ENCODE assay signal across 9 mouse cellular contexts in genomic region chr5:125150951-125151564, GRCm38 (mm10). TPM values are rescaled to one million over a fixed set of nuclear protein-coding genes. Genes with fewer than 3 reads are reported as not detected.
DNase-seq lines count a peak whose midpoint lies in the region; ATAC-seq lines count a peak whose summit lies in the region.
"Had no signal": no experiment of that assay in that cellular context is flagged by ENCODE, and none has a peak within 500 bp of the region (broad histone marks: within the 10 kb centered on the region; RNA-seq: fewer than 3 reads in every experiment).

No protein-coding gene starts in this region.

- H3K4me1 ChIP-seq in embryonic facial prominence, embryonic 10.5 days, result peaks cover 87% of the 10 kb centered on the region
- peaks cover 93% of the 10 kb centered on the region for H3K4me1 ChIP-seq in hindbrain, embryonic 15.5 days (replicated peaks)
- peaks cover 86% of the 10 kb centered on the region for H3K4me1 ChIP-seq in midbrain, embryonic 10.5 days

- 17% methylated on average over 10 of the region's 10 CpGs for WGBS in embryonic facial prominence, embryonic 10.5 days
- WGBS in hindbrain, embryonic 15.5 days, result 16% methylated on average over 10 of the region's 10 CpGs
- 37% methylated on average over 10 of the region's 10 CpGs for WGBS in midbrain, embryonic 10.5 days

- H3K36me3 ChIP-seq in embryonic facial prominence, embryonic 10.5 days (replicated peaks), result peaks cover 22% of the 10 kb centered on the region
- H3K36me3 ChIP-seq in hindbrain, embryonic 15.5 days, result no peaks in the 10 kb centered on the region
- H3K36me3 ChIP-seq in midbrain, embryonic 10.5 days, result peaks cover 7% of the 10 kb centered on the region

- peak overlapping the region; percentile 31 for H3K4me3 ChIP-seq in embryonic facial prominence, embryonic 10.5 days
- no peak overlapping the region for H3K4me3 ChIP-seq in hindbrain, embryonic 15.5 days
- peak overlapping the region; percentile 28; the same call in 1 of the 2 replicates for H3K4me3 ChIP-seq in midbrain, embryonic 10.5 days

- H3K27ac ChIP-seq in embryonic facial prominence, embryonic 10.5 days (replicated peaks), result peak overlapping the region; percentile 83
- H3K27ac ChIP-seq in hindbrain, embryonic 15.5 days (replicated peaks), result peak overlapping the region; percentile 86
- H3K27ac ChIP-seq in midbrain, embryonic 10.5 days (replicated peaks), result peak overlapping the region; percentile 85

- DNase-seq in gastrocnemius, postnatal 25 days, result peak; percentile 48
- DNase-seq in gastrocnemius, adult 8-10 months (ENCODE audit: low spot score in 2 of 2), result no peak
- DNase-seq in embryonic facial prominence, embryonic 10.5 days (ENCODE audit: low spot score), result peak; percentile 81
- peak; percentile 54 for DNase-seq in midbrain, embryonic 10.5 days (ENCODE audit: low spot score)
- DNase-seq in urinary bladder, postnatal 36 days (ENCODE audit: low spot score in 2 of 2), result no peak
- no peak for DNase-seq in right cerebral cortex, postnatal 10 days (ENCODE audit: low spot score in 2 of 2)

- peak overlapping the region; percentile 33; the same call in 1 of the 2 replicates for H3K4me2 ChIP-seq in hindbrain, embryonic 15.5 days

- ATAC-seq in hindbrain, embryonic 15.5 days (ENCODE audit: low FRiP score, low read depth), result peak; percentile 2; the same call in 1 of the 2 replicates
- no peak for ATAC-seq in erythroblast, adult 5-6 weeks (replicated peaks; ENCODE audit: low FRiP score, poor library complexity, severe bottlenecking)

- H3K9me3 ChIP-seq in embryonic facial prominence, embryonic 10.5 days, result no peaks in the 10 kb centered on the region
- H3K9me3 ChIP-seq in hindbrain, embryonic 15.5 days, result no peaks in the 10 kb centered on the region
- H3K9me3 ChIP-seq in midbrain, embryonic 10.5 days (replicated peaks), result no peaks in the 10 kb centered on the region

- no peaks in the 10 kb centered on the region for H3K27me3 ChIP-seq in embryonic facial prominence, embryonic 10.5 days (replicated peaks; ENCODE audit: low read depth, poor library complexity, severe bottlenecking)
- no peaks in the 10 kb centered on the region for H3K27me3 ChIP-seq in hindbrain, embryonic 15.5 days
- H3K27me3 ChIP-seq in midbrain, embryonic 10.5 days (ENCODE audit: low read depth, poor library complexity, severe bottlenecking), result no peaks in the 10 kb centered on the region
- H3K27me3 ChIP-seq: CH12.LX had no signal

- no peak overlapping the region for H3K9ac ChIP-seq in hindbrain, embryonic 15.5 days

RNA-seq across cellular contexts. Expression of gene Ncor2, which starts 28.0 kb away (rescaled TPM):
- total RNA-seq in gastrocnemius, postnatal 25 days (2021), result 100 to 1,000 TPM in 1 of 2 experiments, 10 to 100 TPM in 1; 92.7 to 108 TPM
- total RNA-seq in gastrocnemius, adult 8-10 months (2022), result 100 to 1,000 TPM in 1 of 4 experiments, 10 to 100 TPM in 3; 93.5 to 117 (median 97.9) TPM
- polyA plus RNA-seq in embryonic facial prominence, embryonic 10.5 days (2016; fragmentation: Nextera tagmentation; extraction: Ambion mirVana), result 19.2 and 19.8 TPM in 2 replicates
- polyA plus RNA-seq in hindbrain, embryonic 15.5 days (2015; fragmentation: Nextera tagmentation; extraction: Ambion mirVana), result 26.3 and 28.7 TPM in 2 replicates
- polyA plus RNA-seq in midbrain, embryonic 10.5 days (2016; fragmentation: Nextera tagmentation; extraction: Ambion mirVana), result 16.2 and 19.1 TPM in 2 replicates
- total RNA-seq in erythroblast, adult 5-6 weeks (2015; ENCODE audit: low replicate concordance), result 15.8 and 18.2 TPM in 2 replicates
- 6.0 and 8.0 TPM in 2 replicates for total RNA-seq in erythroblast, adult 5-6 weeks (2017; ENCODE audit: low replicate concordance)

Comparison
In these comparisons a context has a peak if more than half of its experiments do, and no peak if none do; other contexts are left out.
1. DNase-seq: peak in gastrocnemius, postnatal 25 days (single experiment), embryonic facial prominence, embryonic 10.5 days (single experiment) and midbrain, embryonic 10.5 days (single experiment); none in gastrocnemius, adult 8-10 months (0 of 2), urinary bladder, postnatal 36 days (0 of 2) and right cerebral cortex, postnatal 10 days (0 of 2).
2. RNA of gene Ncor2, which starts 28.0 kb away (total RNA-seq): 92.7 to 108 TPM in gastrocnemius, postnatal 25 days and 93.5 to 117 TPM in gastrocnemius, adult 8-10 months; 6.0 to 18.2 TPM in erythroblast, adult 5-6 weeks; every median in the first group is over 4 times any median in the second.
3. Peak in every context shown above with its lines, with median percentiles within 50 percentile points of each other: H3K27ac ChIP-seq.